Mouse (Mus musculus): ENCODE measurements around the gene Swap70. TPM values are rescaled to one million over a fixed set of nuclear protein-coding genes. Genes with fewer than 3 reads are reported as not detected.

Swap70 gene
- 22.5 and 25.8 TPM in 2 replicates for polyA plus RNA-seq (2015; fragmentation: Nextera tagmentation; extraction: Ambion mirVana)

DNA sequence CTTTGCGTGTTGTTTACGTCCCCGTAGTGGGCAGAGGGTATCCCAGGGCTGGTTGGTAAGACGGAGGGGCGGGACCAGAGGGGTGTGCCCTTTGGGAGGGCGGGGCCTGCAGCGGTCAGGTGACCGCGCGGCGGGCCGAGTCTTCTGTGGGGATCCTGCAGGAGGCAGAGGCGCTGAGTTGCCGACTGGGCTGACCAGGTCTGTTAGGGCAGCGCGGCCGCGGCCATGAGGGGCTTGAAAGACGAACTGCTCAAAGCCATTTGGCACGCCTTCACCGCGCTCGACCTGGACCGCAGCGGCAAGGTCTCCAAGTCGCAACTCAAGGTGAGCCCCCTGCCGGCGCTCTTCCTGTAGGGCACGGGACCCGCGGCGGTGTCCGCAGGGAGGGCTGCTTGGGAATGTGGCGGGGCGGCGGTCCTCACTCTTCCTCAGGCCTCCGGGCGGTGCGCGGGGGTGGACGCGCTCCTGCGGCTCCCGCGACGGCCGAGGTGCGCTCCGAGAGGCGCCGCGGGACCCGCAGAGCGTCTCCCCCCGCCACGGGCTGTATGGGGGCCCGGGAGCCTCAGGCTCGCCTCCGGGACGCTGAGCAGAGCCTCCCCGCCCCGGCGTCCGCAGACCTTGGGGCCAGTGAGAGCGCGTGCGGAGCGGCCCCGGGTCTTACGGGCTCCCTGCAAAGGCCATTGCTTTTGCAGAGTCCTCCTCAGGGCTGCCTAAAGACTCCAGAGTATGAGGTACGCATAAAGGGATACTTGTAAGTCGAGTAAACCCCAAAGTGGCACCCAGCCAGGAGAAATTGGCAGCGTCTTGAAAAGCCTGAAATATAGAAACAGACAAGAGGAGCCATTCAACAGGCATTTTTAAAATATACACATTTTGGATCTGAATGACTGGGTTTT is at the start of gene Swap70:
Gene Swap70 (plus strand): TSS at position 126 of the 896 bp plus-strand sequence.
- peak; percentile 99 for ATAC-seq (ENCODE audit: insufficient read depth, low FRiP score, low read depth)
- peak within 1 kb of the TSS; percentile 77 for H3K4me2 ChIP-seq
- H3K27me3 ChIP-seq (replicated peaks) = no peaks in the 10 kb centered on the region
- H3K4me3 ChIP-seq (replicated peaks) = peak within 1 kb of the TSS; percentile 96
- peaks cover 8% of the 10 kb centered on the region; the same call in 1 of the 2 replicates for H3K4me1 ChIP-seq
- no peaks in the 10 kb centered on the region for H3K9me3 ChIP-seq
- peak within 1 kb of the TSS; percentile 93 for H3K27ac ChIP-seq
- WGBS = under 1% methylated on average over 73 of the region's 73 CpGs
- H3K9ac ChIP-seq = peak within 1 kb of the TSS; percentile 92
- H3K36me3 ChIP-seq = no peaks in the 10 kb centered on the region; the same call in 1 of the 2 replicates

DNA sequence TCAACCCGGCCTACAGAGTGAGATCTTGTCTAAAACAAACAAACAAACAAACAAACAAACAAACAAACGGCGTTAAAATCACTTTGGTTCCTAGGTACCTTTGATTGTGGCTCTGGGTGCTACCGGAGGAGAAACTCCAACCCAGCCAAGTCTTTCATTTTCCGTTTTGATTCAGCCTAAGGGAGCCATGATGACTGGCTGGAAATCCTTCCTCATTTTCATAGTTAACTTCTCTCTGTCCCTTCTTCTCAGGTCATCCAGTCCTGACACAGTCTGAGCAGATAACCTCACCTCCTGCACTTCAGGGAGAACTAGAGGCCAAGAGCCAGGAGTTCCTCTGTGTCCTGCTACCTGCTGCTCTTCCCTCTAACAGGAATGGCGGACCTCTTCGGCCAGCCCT is 42.3 kb upstream of the Swap70 start:
- Histone ChIP-seq H3K9me3 (no peaks in the 10 kb centered on the region), H3K4me2 (no peak overlapping the region), H3K4me1 (no peaks in the 10 kb centered on the region), H3K36me3 (no peaks in the 10 kb centered on the region), H3K4me3 (replicated peaks) (no peak overlapping the region), H3K27me3 (replicated peaks) (no peaks in the 10 kb centered on the region), H3K9ac (no peak overlapping the region), H3K27ac (no peak overlapping the region)
- 85% methylated on average over 7 of the region's 7 CpGs for WGBS
- no peak for ATAC-seq (ENCODE audit: insufficient read depth, low FRiP score, low read depth)

- no peak for ATAC-seq (ENCODE audit: insufficient read depth, low FRiP score, low read depth)
- H3K9ac ChIP-seq = no peak overlapping the region
- H3K9me3 ChIP-seq = no peaks in the 10 kb centered on the region
- H3K4me2 ChIP-seq = no peak overlapping the region
- no peaks in the 10 kb centered on the region for H3K4me1 ChIP-seq
- H3K27me3 ChIP-seq (replicated peaks) = no peaks in the 10 kb centered on the region
- no peak overlapping the region for H3K4me3 ChIP-seq (replicated peaks)
- no peak overlapping the region for H3K27ac ChIP-seq
- H3K36me3 ChIP-seq = no peaks in the 10 kb centered on the region
These were observed 40.9 kb upstream of the Swap70 start for GRCm38 (mm10) chr7:110180613-110181012.

GRCm38 (mm10) chr7:110181446-110181845 is 40.1 kb upstream of the Swap70 start:
- 64% methylated on average over 8 of the region's 8 CpGs for WGBS
- H3K9me3 ChIP-seq = no peaks in the 10 kb centered on the region
- no peaks in the 10 kb centered on the region for H3K4me1 ChIP-seq
- no peak for ATAC-seq (ENCODE audit: insufficient read depth, low FRiP score, low read depth)
- H3K9ac ChIP-seq = no peak overlapping the region
- no peak overlapping the region for H3K4me2 ChIP-seq
- no peak overlapping the region for H3K27ac ChIP-seq
- H3K27me3 ChIP-seq (replicated peaks) = no peaks in the 10 kb centered on the region
- no peaks in the 10 kb centered on the region for H3K36me3 ChIP-seq
- H3K4me3 ChIP-seq (replicated peaks) = no peak overlapping the region

DNA sequence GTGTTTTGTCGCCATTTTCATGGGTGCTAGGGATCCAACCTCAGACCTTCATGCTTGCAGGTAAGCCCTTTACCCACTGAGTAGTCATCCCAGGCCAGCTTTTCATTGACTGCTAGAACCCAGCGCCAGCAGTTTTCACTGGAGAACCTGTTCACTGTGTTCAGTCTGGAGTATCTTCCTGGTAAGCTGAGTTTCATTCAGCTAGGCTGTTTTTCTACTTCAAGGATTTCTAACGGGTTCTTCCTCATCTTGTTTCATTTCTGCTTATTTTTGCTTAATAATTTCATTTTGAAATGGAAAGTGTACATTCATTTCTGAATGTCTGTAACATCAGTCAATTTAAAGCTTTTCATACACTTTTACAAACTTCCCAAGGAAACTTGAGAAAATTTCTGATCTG is 36.9 kb upstream of the Swap70 start:
- Histone ChIP-seq H3K36me3 (no peaks in the 10 kb centered on the region), H3K9me3 (no peaks in the 10 kb centered on the region), H3K4me3 (replicated peaks) (no peak overlapping the region), H3K4me1 (no peaks in the 10 kb centered on the region), H3K9ac (no peak overlapping the region), H3K4me2 (no peak overlapping the region), H3K27ac (no peak overlapping the region), H3K27me3 (replicated peaks) (no peaks in the 10 kb centered on the region)
- ATAC-seq (ENCODE audit: insufficient read depth, low FRiP score, low read depth) = no peak
- 75% methylated on average over 3 of the region's 3 CpGs for WGBS

DNA sequence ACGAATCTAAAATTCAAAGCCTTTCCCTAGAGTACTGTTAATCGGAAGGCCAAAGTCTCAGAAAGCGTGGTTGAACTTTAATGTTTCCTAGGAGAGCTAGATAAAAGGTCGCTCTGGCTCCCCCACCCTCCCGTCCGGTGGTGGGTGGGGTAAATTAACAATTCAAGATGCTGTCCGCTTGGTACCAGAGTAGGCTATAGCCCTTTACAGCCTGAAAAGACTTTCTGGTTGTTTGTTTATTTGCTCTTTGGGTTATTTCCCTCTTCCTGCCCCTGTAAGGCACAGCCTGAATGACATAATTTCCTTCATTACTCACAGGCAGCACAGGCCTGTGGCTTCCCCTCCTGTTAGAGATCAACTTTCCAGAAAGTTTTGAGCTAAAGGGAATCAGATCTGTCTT is 31.6 kb upstream of the Swap70 start:
- 49% methylated on average over 7 of the region's 7 CpGs for WGBS
- H3K9me3 ChIP-seq = no peaks in the 10 kb centered on the region
- no peak for ATAC-seq (ENCODE audit: insufficient read depth, low FRiP score, low read depth)

DNA sequence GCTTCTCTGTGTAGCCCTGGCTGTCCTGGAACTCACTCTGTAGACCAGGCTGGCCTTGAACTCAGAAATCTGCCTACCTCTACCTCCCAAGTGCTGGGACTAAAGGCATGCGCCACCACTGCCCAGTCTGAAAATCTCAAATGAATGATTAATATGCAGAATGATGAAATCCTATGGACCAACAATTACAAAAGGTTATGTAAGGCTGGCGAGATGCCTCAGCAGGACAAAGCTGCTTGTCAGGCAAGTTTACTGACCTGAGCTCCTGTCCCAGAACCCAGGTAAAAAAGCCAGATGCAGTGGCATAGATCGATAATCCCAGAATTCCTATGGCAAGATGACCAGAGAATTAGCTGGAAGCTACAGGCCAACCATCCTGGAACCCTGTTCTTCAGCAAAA is 28.3 kb upstream of the Swap70 start:
- 85% methylated on average over 3 of the region's 3 CpGs for WGBS
- Histone ChIP-seq H3K36me3 (no peaks in the 10 kb centered on the region), H3K4me1 (no peaks in the 10 kb centered on the region), H3K4me3 (replicated peaks) (no peak overlapping the region), H3K27ac (no peak overlapping the region), H3K4me2 (no peak overlapping the region), H3K9me3 (no peaks in the 10 kb centered on the region), H3K9ac (no peak overlapping the region), H3K27me3 (replicated peaks) (no peaks in the 10 kb centered on the region)
- ATAC-seq (ENCODE audit: insufficient read depth, low FRiP score, low read depth) = no peak

More for the DNA sequence above, 31.6 kb upstream of the Swap70 start:
- H3K27ac ChIP-seq = no peak overlapping the region
- no peak overlapping the region for H3K4me3 ChIP-seq (replicated peaks)
- H3K9ac ChIP-seq = no peak overlapping the region
- no peak overlapping the region for H3K4me2 ChIP-seq
- H3K4me1 ChIP-seq = no peaks in the 10 kb centered on the region
- no peaks in the 10 kb centered on the region for H3K27me3 ChIP-seq (replicated peaks)
- H3K36me3 ChIP-seq = no peaks in the 10 kb centered on the region

DNA sequence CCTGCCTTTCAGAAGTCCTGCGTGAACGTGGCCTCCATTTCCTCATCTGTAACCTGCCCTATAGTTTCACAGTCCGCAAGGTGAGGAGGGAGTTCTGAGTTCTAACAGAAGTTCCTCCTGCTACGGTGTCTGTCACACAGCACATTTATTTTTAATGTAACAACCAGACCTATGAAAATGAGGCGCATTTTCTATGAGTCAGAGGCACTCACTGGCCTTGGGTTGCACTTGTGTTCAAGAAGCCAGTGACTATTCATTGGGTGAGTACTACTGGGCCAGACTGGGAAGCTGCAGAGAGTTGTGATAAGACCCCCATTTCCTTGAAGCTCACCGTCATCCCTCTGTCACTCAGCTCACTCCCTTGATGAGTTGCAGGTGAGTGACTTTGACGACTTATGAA is 24.3 kb upstream of the Swap70 start:
- Histone ChIP-seq H3K9ac (no peak overlapping the region), H3K27ac (no peak overlapping the region), H3K4me1 (no peaks in the 10 kb centered on the region), H3K4me2 (no peak overlapping the region), H3K27me3 (replicated peaks) (no peaks in the 10 kb centered on the region), H3K9me3 (no peaks in the 10 kb centered on the region), H3K4me3 (replicated peaks) (no peak overlapping the region), H3K36me3 (no peaks in the 10 kb centered on the region)
- WGBS = 85% methylated on average over 7 of the region's 7 CpGs
- ATAC-seq (ENCODE audit: insufficient read depth, low FRiP score, low read depth) = no peak

DNA sequence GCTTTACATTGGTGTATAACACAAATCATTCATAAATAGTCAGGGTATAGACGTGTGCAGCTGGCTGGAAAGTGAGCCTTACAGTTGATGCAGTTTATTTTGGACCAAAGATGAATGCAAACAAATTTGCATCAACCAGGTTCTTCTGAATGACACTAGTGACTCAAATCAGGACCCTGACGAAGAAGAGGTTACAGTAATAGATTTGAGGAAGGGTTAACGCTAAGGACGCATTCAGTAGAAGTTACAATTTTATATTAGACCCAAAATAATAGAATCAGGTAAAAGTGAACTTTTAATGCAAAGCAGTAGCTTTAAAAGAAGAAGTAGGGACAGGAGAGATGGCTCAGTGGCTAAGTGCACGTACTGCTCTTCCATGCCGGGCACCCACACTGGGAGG is 19.6 kb upstream of the Swap70 start:
- no peaks in the 10 kb centered on the region for H3K36me3 ChIP-seq
- no peak overlapping the region for H3K4me2 ChIP-seq
- WGBS = 92% methylated on average over 6 of the region's 6 CpGs
- H3K27me3 ChIP-seq (replicated peaks) = no peaks in the 10 kb centered on the region
- H3K9me3 ChIP-seq = no peaks in the 10 kb centered on the region
- no peak overlapping the region for H3K27ac ChIP-seq
- no peak overlapping the region for H3K4me3 ChIP-seq (replicated peaks)
- no peak for ATAC-seq (ENCODE audit: insufficient read depth, low FRiP score, low read depth)
- H3K4me1 ChIP-seq = no peaks in the 10 kb centered on the region
- H3K9ac ChIP-seq = no peak overlapping the region

GRCm38 (mm10) chr7:110204208-110204607 is 17.3 kb upstream of the Swap70 start:
- no peaks in the 10 kb centered on the region for H3K36me3 ChIP-seq
- H3K27me3 ChIP-seq (replicated peaks) = no peaks in the 10 kb centered on the region
- no peak overlapping the region for H3K4me2 ChIP-seq
- WGBS = 87% methylated on average over 4 of the region's 4 CpGs
- H3K9ac ChIP-seq = no peak overlapping the region
- ATAC-seq (ENCODE audit: insufficient read depth, low FRiP score, low read depth) = no peak
- H3K9me3 ChIP-seq = no peaks in the 10 kb centered on the region
- no peak overlapping the region for H3K4me3 ChIP-seq (replicated peaks)
- H3K27ac ChIP-seq = no peak overlapping the region
- no peaks in the 10 kb centered on the region for H3K4me1 ChIP-seq

DNA sequence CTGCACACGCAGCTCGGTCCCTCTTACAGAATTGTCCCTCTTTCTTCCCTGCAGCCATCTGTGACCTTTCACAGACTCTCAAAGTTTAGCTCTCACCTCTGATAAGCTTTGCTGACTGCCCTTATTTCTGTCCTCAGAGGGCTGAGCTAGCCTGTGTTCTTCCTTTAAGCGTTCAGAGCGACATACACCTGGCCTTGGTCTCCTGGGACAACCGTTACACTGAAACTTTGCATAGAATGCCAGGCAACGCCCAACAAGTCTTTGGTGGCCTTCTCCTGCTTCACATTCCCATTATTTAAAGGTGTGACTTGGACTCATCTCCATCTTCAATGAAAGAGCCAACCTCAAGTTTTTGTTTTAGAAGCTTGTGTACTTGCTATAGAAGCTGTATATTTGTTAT is 13.2 kb upstream of the Swap70 start:
- no peak overlapping the region for H3K4me3 ChIP-seq (replicated peaks)
- H3K9ac ChIP-seq = no peak overlapping the region
- H3K36me3 ChIP-seq = no peaks in the 10 kb centered on the region
- no peak overlapping the region for H3K27ac ChIP-seq
- ATAC-seq (ENCODE audit: insufficient read depth, low FRiP score, low read depth) = no peak
- H3K9me3 ChIP-seq = no peaks in the 10 kb centered on the region
- no peaks in the 10 kb centered on the region for H3K4me1 ChIP-seq
- H3K27me3 ChIP-seq (replicated peaks) = no peaks in the 10 kb centered on the region
- 87% methylated on average over 6 of the region's 6 CpGs for WGBS
- no peak overlapping the region for H3K4me2 ChIP-seq

GRCm38 (mm10) chr7:110209422-110209821 is 12.1 kb upstream of the Swap70 start:
- Histone ChIP-seq H3K4me2 (no peak overlapping the region), H3K9ac (no peak overlapping the region), H3K36me3 (no peaks in the 10 kb centered on the region), H3K4me3 (replicated peaks) (no peak overlapping the region), H3K27me3 (replicated peaks) (no peaks in the 10 kb centered on the region), H3K4me1 (no peaks in the 10 kb centered on the region), H3K27ac (no peak overlapping the region), H3K9me3 (no peaks in the 10 kb centered on the region)
- 85% methylated on average over 6 of the region's 6 CpGs for WGBS
- ATAC-seq (ENCODE audit: insufficient read depth, low FRiP score, low read depth) = no peak
